8 mouse cellular contexts compared by ENCODE assay signal in the genomic region with DNA sequence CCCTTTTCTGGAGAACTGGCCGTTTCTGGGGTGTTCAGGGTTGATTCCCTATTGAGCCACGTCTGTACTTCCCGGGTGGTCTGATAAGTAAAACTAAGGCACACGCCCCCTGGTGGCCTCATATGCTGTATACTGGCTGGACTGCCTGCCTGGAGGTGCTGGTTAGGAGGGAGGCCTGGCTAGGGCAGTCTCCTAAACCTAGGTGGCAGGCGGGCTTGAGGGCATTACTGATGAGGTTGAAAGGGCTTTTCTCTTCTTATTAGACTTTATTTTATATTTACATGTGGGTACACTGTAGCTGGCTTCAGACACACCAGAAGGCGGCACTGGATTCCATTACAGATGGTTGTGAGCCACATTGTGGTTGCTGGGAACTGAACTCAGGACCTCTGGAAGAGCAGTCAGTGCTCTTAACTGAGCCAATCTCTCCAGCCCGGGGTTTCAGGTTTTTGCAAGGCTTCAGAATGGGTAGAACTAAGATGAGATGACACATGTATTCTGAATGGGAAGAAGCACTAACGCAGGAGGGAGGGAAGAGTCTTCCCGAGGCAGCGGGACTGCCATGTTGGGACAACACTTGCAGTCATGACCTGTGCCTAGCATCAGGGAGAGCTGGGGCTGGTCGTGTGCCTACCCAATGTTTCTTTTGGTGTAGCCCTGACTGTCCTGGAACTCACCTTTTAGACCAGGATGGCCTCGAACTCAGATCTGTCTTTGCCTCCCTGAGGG. TPM values are rescaled to one million over a fixed set of nuclear protein-coding genes. Genes with fewer than 3 reads are reported as not detected.
A peak's percentile ranks its signal among the peaks of the same experiment; 100 is the strongest.
DNase-seq lines count a peak whose midpoint lies in the region; ATAC-seq and TF ChIP-seq lines count a peak whose summit lies in the region.

No protein-coding gene starts in this region.

- peak; percentile 83 for TF ChIP-seq CTCF in stomach, postnatal 0 days (IDR thresholded peaks at IDR 0.05; ENCODE audit: low read depth)

- 31% methylated on average over 12 of the region's 12 CpGs for WGBS in forebrain, embryonic 11.5 days
- WGBS in forebrain, embryonic 13.5 days, result 28% methylated on average over 12 of the region's 12 CpGs
- 33% methylated on average over 12 of the region's 12 CpGs for WGBS in stomach, postnatal 0 days

- H3K27ac ChIP-seq in forebrain, embryonic 11.5 days (ENCODE audit: low read depth, low read length), result no peak overlapping the region
- no peak overlapping the region for H3K27ac ChIP-seq in forebrain, embryonic 13.5 days
- H3K27ac ChIP-seq in ES-E14 (ENCODE audit: insufficient read depth, low read depth, low read length, poor library complexity, severe bottlenecking), result no peak overlapping the region
- no peak overlapping the region for H3K27ac ChIP-seq in stomach, postnatal 0 days (replicated peaks)

- H3K4me1 ChIP-seq in forebrain, embryonic 11.5 days (replicated peaks; ENCODE audit: control insufficient read depth, insufficient read depth, low read length), result peaks cover 12% of the 10 kb centered on the region
- H3K4me1 ChIP-seq in forebrain, embryonic 13.5 days, result peaks cover 24% of the 10 kb centered on the region
- peaks cover 4 to 22% of the 10 kb centered on the region in 2 experiments; a peak in 3 of 4 replicates for H3K4me1 ChIP-seq in ES-E14 (ENCODE audit: control insufficient read depth in 2 of 2, insufficient read depth in 2 of 2, low read length in 2 of 2, poor library complexity in 1 of 2)
- H3K4me1 ChIP-seq in stomach, postnatal 0 days (replicated peaks; ENCODE audit: control insufficient read depth, insufficient read depth), result peaks cover 4% of the 10 kb centered on the region; the same call in 1 of the 2 replicates

- peaks cover 36% of the 10 kb centered on the region for H3K27me3 ChIP-seq in forebrain, embryonic 11.5 days (ENCODE audit: control insufficient read depth, insufficient read depth, low read length)
- H3K27me3 ChIP-seq in forebrain, embryonic 13.5 days, result peaks cover 56% of the 10 kb centered on the region
- no peaks in the 10 kb centered on the region; the same call in 1 of the 2 replicates for H3K27me3 ChIP-seq in stomach, postnatal 0 days (ENCODE audit: control insufficient read depth, insufficient read depth, low read length)

- no peak overlapping the region for H3K4me3 ChIP-seq in forebrain, embryonic 11.5 days (ENCODE audit: low read depth, low read length)
- H3K4me3 ChIP-seq in forebrain, embryonic 13.5 days, result no peak overlapping the region
- no peak overlapping the region for H3K4me3 ChIP-seq in ES-E14 (ENCODE audit: insufficient read depth in 1 of 2, low read depth in 1 of 2, low read length in 2 of 2, poor library complexity in 1 of 2, severe bottlenecking in 1 of 2)
- no peak overlapping the region for H3K4me3 ChIP-seq in stomach, postnatal 0 days (ENCODE audit: low read depth, low read length)

- peak; percentile 31; the same call in 1 of the 2 replicates for ATAC-seq in forebrain, embryonic 11.5 days (replicated peaks; ENCODE audit: low FRiP score)
- ATAC-seq in forebrain, embryonic 13.5 days, result no peak
- peak; percentile 40 for ATAC-seq in megakaryocyte progenitor cell, adult 5-6 weeks (replicated peaks; ENCODE audit: poor library complexity)
- ATAC-seq in stomach, postnatal 0 days (ENCODE audit: low FRiP score, low TSS enrichment), result peak; percentile 26; the same call in 1 of the 2 replicates

- no peaks in the 10 kb centered on the region for H3K9me3 ChIP-seq in forebrain, embryonic 11.5 days (ENCODE audit: control insufficient read depth, low read length)
- H3K9me3 ChIP-seq in forebrain, embryonic 13.5 days (replicated peaks), result 0 out of 2 replicates have a peak, but pooled peaks cover 3% of the 10 kb centered on the region
- no peaks in the 10 kb centered on the region for H3K9me3 ChIP-seq in ES-E14 (ENCODE audit: control insufficient read depth, insufficient read depth, low read depth, low read length)
- no peaks in the 10 kb centered on the region for H3K9me3 ChIP-seq in stomach, postnatal 0 days (ENCODE audit: control insufficient read depth, low read length)

- H3K4me2 ChIP-seq in forebrain, embryonic 11.5 days (ENCODE audit: low read depth, low read length, severe bottlenecking), result no peak overlapping the region
- no peak overlapping the region for H3K4me2 ChIP-seq in forebrain, embryonic 13.5 days
- H3K4me2 ChIP-seq in stomach, postnatal 0 days (replicated peaks; ENCODE audit: low read depth), result no peak overlapping the region

- H3K36me3 ChIP-seq in forebrain, embryonic 11.5 days (ENCODE audit: control insufficient read depth, insufficient read depth, low read length), result peaks cover 7% of the 10 kb centered on the region
- peaks cover 31% of the 10 kb centered on the region for H3K36me3 ChIP-seq in forebrain, embryonic 13.5 days (ENCODE audit: poor library complexity, severe bottlenecking)
- peaks cover 30% of the 10 kb centered on the region for H3K36me3 ChIP-seq in ES-E14 (ENCODE audit: control insufficient read depth, insufficient read depth, low read length, poor library complexity, severe bottlenecking)
- H3K36me3 ChIP-seq in stomach, postnatal 0 days (ENCODE audit: control insufficient read depth, insufficient read depth, low read length), result peaks cover 12% of the 10 kb centered on the region

- peak; percentile 93 for DNase-seq in forebrain, embryonic 11.5 days (ENCODE audit: low spot score)
- DNase-seq in ES-E14 (ENCODE audit: low read depth, low spot score), result peak; percentile 91
- peak; percentile 84 to 88 for DNase-seq in cerebellum, postnatal 10 days
- DNase-seq in heart, adult 9 months (ENCODE audit: low spot score in 2 of 2), result peak; percentile 54 to 57
- peak; percentile 77 for DNase-seq in layer of hippocampus, adult 9-11 months
- peak; percentile 88 for DNase-seq in stomach, postnatal 0 days (ENCODE audit: low spot score)

- in situ Hi-C loops in ES-E14 (cut with MboI; ENCODE audit: low sequenced_read_pairs in 2 of 2, unreplicated experiment in 2 of 2), result no loop called here

- TF ChIP-seq EP300 in stomach, postnatal 0 days (optimal IDR thresholded peaks at IDR 0.05), result no peak

- H3K9ac ChIP-seq in forebrain, embryonic 11.5 days (ENCODE audit: low read length), result no peak overlapping the region
- no peak overlapping the region; the same call in 1 of the 2 replicates for H3K9ac ChIP-seq in forebrain, embryonic 13.5 days
- no peak overlapping the region for H3K9ac ChIP-seq in ES-E14 (ENCODE audit: insufficient read depth, low read depth, low read length, poor library complexity, severe bottlenecking)
- H3K9ac ChIP-seq in stomach, postnatal 0 days (ENCODE audit: low read length), result no peak overlapping the region

TF ChIP-seq in ES-E14, 5 proteins besides CTCF, POLR2A, EP300 and RAD21:
- TF ChIP-seq HCFC1 (IDR thresholded peaks at IDR 0.05; ENCODE audit: borderline replicate concordance, insufficient read depth, low read length) (no peak; the same call in none of the 2 replicates), MAFK (IDR thresholded peaks at IDR 0.05; ENCODE audit: insufficient read depth, low read depth, low read length) (no peak), ZNF384 (IDR thresholded peaks at IDR 0.05; ENCODE audit: low read depth, low read length) (no peak), ZC3H11A (IDR thresholded peaks at IDR 0.05; ENCODE audit: borderline replicate concordance, low read depth, low read length) (no peak), CHD2 (IDR thresholded peaks at IDR 0.05; ENCODE audit: low read depth, low read length) (no peak; the same call in 1 of the 2 replicates)

RNA-seq across cellular contexts. Expression of a gene that starts 1.3 kb away (rescaled TPM):
- 0.43 and 0.44 TPM in 2 replicates for polyA plus RNA-seq in forebrain, embryonic 11.5 days (2014; fragmentation: Nextera tagmentation; extraction: Ambion mirVana)
- 0.50 and 0.67 TPM in 2 replicates for polyA plus RNA-seq in forebrain, embryonic 13.5 days (2015; fragmentation: Nextera tagmentation; extraction: Ambion mirVana)
- 2.5 and 3.4 TPM in 2 replicates for total RNA-seq in ES-E14 (2012; rRNA removed)
- 0.07 TPM in 1 of 2 replicates, not detected in the other for total RNA-seq in megakaryocyte progenitor cell, adult 5-6 weeks (2015)
- not detected in 2 replicates for total RNA-seq in megakaryocyte progenitor cell, adult 5-6 weeks (2017)
- polyA plus RNA-seq in stomach, postnatal 0 days (2015; fragmentation: Nextera tagmentation; extraction: Ambion mirVana), result 42.8 and 58.5 TPM in 2 replicates

RNA-seq across cellular contexts. Expression of a gene that starts 3.4 kb away (rescaled TPM):
- polyA plus RNA-seq in forebrain, embryonic 11.5 days (2014; fragmentation: Nextera tagmentation; extraction: Ambion mirVana), result 2,879 and 3,145 TPM in 2 replicates
- 3,255 and 3,517 TPM in 2 replicates for polyA plus RNA-seq in forebrain, embryonic 13.5 days (2015; fragmentation: Nextera tagmentation; extraction: Ambion mirVana)
- 2,806 and 2,972 TPM in 2 replicates for total RNA-seq in ES-E14 (2012; rRNA removed)
- 7,432 and 8,014 TPM in 2 replicates for total RNA-seq in megakaryocyte progenitor cell, adult 5-6 weeks (2015)
- total RNA-seq in megakaryocyte progenitor cell, adult 5-6 weeks (2017), result 2,240 and 2,571 TPM in 2 replicates
- polyA plus RNA-seq in stomach, postnatal 0 days (2015; fragmentation: Nextera tagmentation; extraction: Ambion mirVana), result 4,207 and 4,214 TPM in 2 replicates

RNA-seq across cellular contexts. Expression of a gene that starts 11.9 kb away (rescaled TPM):
- 57.3 and 59.9 TPM in 2 replicates for polyA plus RNA-seq in forebrain, embryonic 11.5 days (2014; fragmentation: Nextera tagmentation; extraction: Ambion mirVana)
- polyA plus RNA-seq in forebrain, embryonic 13.5 days (2015; fragmentation: Nextera tagmentation; extraction: Ambion mirVana), result 57.0 and 58.2 TPM in 2 replicates
- total RNA-seq in ES-E14 (2012; rRNA removed), result 53.4 and 60.8 TPM in 2 replicates
- total RNA-seq in megakaryocyte progenitor cell, adult 5-6 weeks (2015), result 14.4 and 14.7 TPM in 2 replicates
- 13.2 and 14.4 TPM in 2 replicates for total RNA-seq in megakaryocyte progenitor cell, adult 5-6 weeks (2017)
- polyA plus RNA-seq in stomach, postnatal 0 days (2015; fragmentation: Nextera tagmentation; extraction: Ambion mirVana), result 15.2 and 15.6 TPM in 2 replicates

RNA-seq across cellular contexts. Expression of a gene that starts 20.1 kb away (rescaled TPM):
- 165 and 176 TPM in 2 replicates for polyA plus RNA-seq in forebrain, embryonic 11.5 days (2014; fragmentation: Nextera tagmentation; extraction: Ambion mirVana)
- polyA plus RNA-seq in forebrain, embryonic 13.5 days (2015; fragmentation: Nextera tagmentation; extraction: Ambion mirVana), result 169 and 179 TPM in 2 replicates
- total RNA-seq in ES-E14 (2012; rRNA removed), result 52.5 and 82.3 TPM in 2 replicates
- 27.6 and 37.2 TPM in 2 replicates for total RNA-seq in megakaryocyte progenitor cell, adult 5-6 weeks (2015)
- 33.9 and 37.1 TPM in 2 replicates for total RNA-seq in megakaryocyte progenitor cell, adult 5-6 weeks (2017)
- polyA plus RNA-seq in stomach, postnatal 0 days (2015; fragmentation: Nextera tagmentation; extraction: Ambion mirVana), result 73.2 and 74.1 TPM in 2 replicates

RNA-seq across cellular contexts. Expression of a gene that starts 30.8 kb away (rescaled TPM):
- polyA plus RNA-seq in forebrain, embryonic 11.5 days (2014; fragmentation: Nextera tagmentation; extraction: Ambion mirVana), result 9.0 and 13.4 TPM in 2 replicates
- 11.2 and 13.5 TPM in 2 replicates for polyA plus RNA-seq in forebrain, embryonic 13.5 days (2015; fragmentation: Nextera tagmentation; extraction: Ambion mirVana)
- 3.7 and 6.6 TPM in 2 replicates for total RNA-seq in ES-E14 (2012; rRNA removed)
- total RNA-seq in megakaryocyte progenitor cell, adult 5-6 weeks (2015), result 0.12 and 0.42 TPM in 2 replicates
- total RNA-seq in megakaryocyte progenitor cell, adult 5-6 weeks (2017), result 0.84 and 0.92 TPM in 2 replicates
- polyA plus RNA-seq in stomach, postnatal 0 days (2015; fragmentation: Nextera tagmentation; extraction: Ambion mirVana), result 0.64 and 0.72 TPM in 2 replicates

Comparison
In these comparisons a context has a peak if more than half of its experiments do, and no peak if none do; other contexts are left out.
1. RNA of a gene that starts 1.3 kb away (polyA plus RNA-seq): 42.8 to 58.5 TPM in stomach, postnatal 0 days; 0.50 to 0.67 TPM in forebrain, embryonic 13.5 days and 0.43 to 0.44 TPM in forebrain, embryonic 11.5 days; every median in the first group is over 10 times any median in the second.
2. Peak in every context shown above with its lines, with median percentiles within 50 percentile points of each other: DNase-seq.